In genomic region chr3:95756808-95757207, GRCm38 (mm10) we compare ENCODE assay signal across 21 mouse cellular contexts.
"Had no signal": no experiment of that assay in that cellular context is flagged by ENCODE, and none has a peak within 500 bp of the region (broad histone marks: within the 10 kb centered on the region; RNA-seq: fewer than 3 reads in every experiment).

No protein-coding gene starts in this region.

- H3K9ac ChIP-seq: liver, embryonic 15.5 days; liver, postnatal 0 days; lung, embryonic 15.5 days; midbrain, embryonic 13.5 days; midbrain, embryonic 15.5 days; neural tube, embryonic 13.5 days; neural tube, embryonic 15.5 days; stomach, embryonic 15.5 days had no signal

- H3K4me1 ChIP-seq: stomach, embryonic 15.5 days had no signal

- H3K9me3 ChIP-seq: liver, embryonic 15.5 days; lung, embryonic 15.5 days; megakaryocyte, embryonic 14.5 days; midbrain, embryonic 13.5 days; midbrain, embryonic 15.5 days; neural tube, embryonic 13.5 days; neural tube, embryonic 15.5 days; stomach, embryonic 15.5 days had no signal

- H3K27me3 ChIP-seq: lung, embryonic 15.5 days; megakaryocyte, embryonic 14.5 days; midbrain, embryonic 13.5 days; midbrain, embryonic 15.5 days; neural tube, embryonic 13.5 days; neural tube, embryonic 15.5 days; stomach, embryonic 15.5 days had no signal

- H3K27ac ChIP-seq: liver, embryonic 15.5 days; lung, embryonic 15.5 days; macrophage; midbrain, embryonic 13.5 days; midbrain, embryonic 15.5 days; neural tube, embryonic 13.5 days; neural tube, embryonic 15.5 days; stomach, embryonic 15.5 days; stomach, postnatal 0 days had no signal

- H3K36me3 ChIP-seq: midbrain, embryonic 15.5 days had no signal

- H3K4me3 ChIP-seq: liver, embryonic 15.5 days; lung, embryonic 15.5 days; megakaryocyte, embryonic 14.5 days; midbrain, embryonic 13.5 days; midbrain, embryonic 15.5 days; myocyte; neural tube, embryonic 13.5 days; neural tube, embryonic 15.5 days; stomach, embryonic 15.5 days had no signal

- ATAC-seq: liver, postnatal 0 days; midbrain, embryonic 13.5 days; midbrain, embryonic 15.5 days had no signal

- H3K4me2 ChIP-seq: liver, embryonic 15.5 days; lung, embryonic 15.5 days; midbrain, embryonic 11.5 days; midbrain, embryonic 13.5 days; midbrain, embryonic 15.5 days; neural tube, embryonic 13.5 days; neural tube, embryonic 15.5 days; stomach, embryonic 15.5 days had no signal

- DNase-seq: liver, postnatal 0 days; lung, adult 2 months; lung, postnatal 10 days; lung, postnatal 36 days; retina, postnatal 1 day; right cerebral cortex, adult 18-20 months; thymus, adult 2 months; thymus, postnatal 25 days; thymus, postnatal 4 days had no signal
